Mouse (Mus musculus) lung, embryonic 16.5 days (tissue): ENCODE measurements at regions not wholly inside any gene's neighbourhood (a gene's known extent, or its start where the extent isn't known, plus 50 kb on each side); places are given as distances from the start of the nearest gene placed in this dataset.

ENCODE experiments used
- ATAC-seq: fragments of 200-750 bp; cut with Nextera tagmentation; 2 replicates; pipeline ENCODE4 v1.8.0; 2017; ENCODE audit warnings: low read depth, mild to moderate bottlenecking, moderate library complexity
- H3K27ac ChIP-seq: fragments of 300-500 bp; sonication (generic); 2 replicates; pipeline ENCODE4 v1.5.1; 2014; ENCODE audit warnings: mild to moderate bottlenecking, control low read depth, low read length
- H3K27me3 ChIP-seq: fragments of 300-500 bp; sonication (generic); 2 replicates; pipeline ENCODE4 v1.6.1; 2014; ENCODE audit warnings: low read depth, low read length, mixed read lengths; ENCODE audit not compliant: control insufficient read depth, insufficient read depth
- H3K36me3 ChIP-seq: fragments of 300-500 bp; sonication (generic); 2 replicates; pipeline ENCODE4 v1.6.1; 2014; ENCODE audit warnings: low read length; ENCODE audit not compliant: control insufficient read depth, insufficient read depth
- H3K4me1 ChIP-seq: fragments of 300-500 bp; sonication (generic); replicated peaks from 2 replicates; pipeline ENCODE4 v1.6.1; 2014; ENCODE audit warnings: low read length, mixed read lengths; ENCODE audit not compliant: control insufficient read depth, insufficient read depth
- H3K4me2 ChIP-seq: fragments of 300-500 bp; sonication (generic); 2 replicates; pipeline ENCODE4 v1.6.1; 2014; ENCODE audit warnings: low read depth, low read length, control low read depth
- H3K4me3 ChIP-seq: fragments of 300-500 bp; sonication (generic); 2 replicates; pipeline ENCODE4 v1.5.1; 2014; ENCODE audit warnings: mild to moderate bottlenecking, low read length, control low read depth
- H3K9ac ChIP-seq: fragments of 300-500 bp; sonication (generic); 2 replicates; pipeline ENCODE4 v1.6.1; 2014; ENCODE audit warnings: low read length, control low read depth
- H3K9me3 ChIP-seq: fragments of 300-500 bp; sonication (generic); 2 replicates; pipeline ENCODE4 v1.6.1; 2016; ENCODE audit warnings: low read length; ENCODE audit not compliant: control insufficient read depth
- WGBS: fragments of 180-500 bp; shearing (Covaris S2); extraction: QIAGEN DNeasy Blood & Tissue Kit; methylation state at CpG from one replicate; pipeline ENCODE4 v1.1.7; 2014; 5-methylcytosine and 5-hydroxymethylcytosine counted together

DNA sequence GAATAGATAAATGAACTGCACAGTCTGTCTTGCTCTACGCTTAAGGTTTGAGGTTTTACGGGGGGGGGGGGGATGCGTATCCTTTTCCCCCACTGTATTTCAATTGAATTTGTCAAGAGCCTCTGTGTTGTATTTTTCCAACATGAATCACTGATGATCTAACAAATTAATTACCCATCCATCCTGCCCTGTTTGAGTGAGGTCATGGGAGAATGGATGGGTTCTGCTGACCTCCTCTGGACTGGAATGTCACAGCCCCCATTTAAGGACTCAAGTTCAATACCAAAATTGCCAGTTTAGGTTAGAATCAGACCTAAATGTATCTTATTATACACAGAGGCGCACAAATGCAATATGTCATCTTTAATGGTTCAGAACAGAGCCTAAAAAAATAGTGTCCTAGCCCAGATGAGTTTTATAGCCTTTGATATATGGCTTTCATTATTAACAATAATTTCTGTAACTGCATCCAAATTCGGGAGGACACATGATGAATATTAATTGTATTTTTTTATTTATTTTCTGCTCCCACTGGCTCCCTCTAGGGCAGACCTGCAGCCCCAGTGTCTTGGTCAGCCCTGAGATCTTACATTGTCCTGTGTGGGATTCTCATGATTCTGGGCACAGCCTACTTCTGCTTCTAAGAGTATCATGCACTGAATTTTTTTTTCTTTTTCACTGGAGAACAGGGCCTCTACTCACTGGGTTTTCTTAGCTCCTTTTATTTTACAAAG, 288.2 kb upstream of the Zfp703 start:
- Histone ChIP-seq H3K27me3 (no peaks in the 10 kb centered on the region; the same call in 1 of the 2 replicates), H3K4me2 (no peak overlapping the region), H3K9me3 (no peaks in the 10 kb centered on the region), H3K27ac (no peak overlapping the region), H3K4me1 (no peaks in the 10 kb centered on the region; the same call in 1 of the 2 replicates), H3K4me3 (no peak overlapping the region), H3K9ac (no peak overlapping the region), H3K36me3 (no peaks in the 10 kb centered on the region)
- no peak for ATAC-seq
- WGBS: 58% methylated on average over 5 of the region's 5 CpGs

DNA sequence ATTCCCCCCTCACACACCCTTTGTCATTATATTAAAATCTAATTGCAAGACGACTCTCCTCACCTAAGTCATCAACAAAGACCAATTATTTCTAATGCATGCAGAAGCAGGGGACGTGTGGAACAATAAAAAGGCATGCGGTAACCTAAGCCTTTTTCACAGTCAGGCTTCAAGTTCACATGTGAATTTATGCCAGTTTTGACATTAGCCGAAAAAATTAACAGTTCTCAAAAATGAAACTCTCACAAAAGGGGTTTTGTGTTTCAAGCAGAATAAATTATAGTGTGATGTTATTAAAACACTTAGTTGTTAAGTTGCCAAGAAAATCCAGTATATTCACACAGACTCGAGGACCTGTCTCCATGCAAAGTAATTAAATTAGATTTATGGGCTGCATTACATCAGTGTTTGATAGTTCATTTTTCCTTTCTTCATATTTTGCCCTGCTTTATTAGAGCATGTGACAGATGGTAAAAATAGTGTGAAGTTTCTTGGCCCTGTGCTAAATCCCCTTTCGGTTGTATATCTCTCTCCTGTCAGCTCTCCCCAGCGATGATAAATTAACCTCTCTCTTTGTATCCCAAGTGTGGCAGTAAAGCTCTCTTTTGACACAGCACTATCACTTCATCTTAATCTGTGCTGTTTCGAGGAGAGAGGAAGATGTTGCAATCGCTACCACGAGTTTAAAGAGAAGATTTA, 287.5 kb upstream of the Zfp703 start:
- Histone ChIP-seq H3K27ac (no peak overlapping the region), H3K36me3 (no peaks in the 10 kb centered on the region), H3K27me3 (no peaks in the 10 kb centered on the region; the same call in 1 of the 2 replicates), H3K4me1 (no peaks in the 10 kb centered on the region; the same call in 1 of the 2 replicates), H3K9ac (no peak overlapping the region), H3K9me3 (no peaks in the 10 kb centered on the region), H3K4me3 (no peak overlapping the region), H3K4me2 (no peak overlapping the region)
- ATAC-seq: no peak
- WGBS: 33% methylated on average over 10 of the region's 10 CpGs

DNA sequence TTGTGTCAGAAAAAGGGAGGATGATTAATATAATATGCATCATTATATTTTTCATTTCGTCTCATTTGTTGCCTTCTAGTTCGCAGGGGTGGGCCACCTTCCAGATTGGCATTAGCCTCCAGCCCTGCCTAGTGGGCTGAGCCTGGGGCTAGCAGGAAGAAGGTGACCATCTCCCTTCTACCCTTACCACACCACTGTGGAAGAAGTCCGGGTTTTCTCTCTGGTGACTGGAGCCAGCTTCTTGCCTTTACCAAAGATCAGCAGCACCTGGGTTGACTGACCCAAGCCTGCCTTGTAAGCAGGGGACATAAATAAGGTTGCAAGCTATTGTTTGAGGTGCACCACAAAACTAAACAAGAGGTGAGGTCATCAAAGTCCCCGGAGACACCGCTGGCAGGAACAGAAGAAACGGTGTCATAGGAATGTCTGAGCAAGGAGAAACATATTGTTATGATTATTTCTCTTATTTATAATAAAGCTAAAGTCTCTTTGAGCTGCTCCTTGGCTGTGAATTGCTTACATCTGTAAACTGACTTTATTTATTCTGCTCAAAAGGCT, 286.9 kb upstream of the Zfp703 start:
- no peak overlapping the region for H3K4me3 ChIP-seq
- WGBS: 37% methylated on average over 6 of the region's 6 CpGs
- H3K9ac ChIP-seq: no peak overlapping the region
- no peaks in the 10 kb centered on the region; the same call in 1 of the 2 replicates for H3K27me3 ChIP-seq
- ATAC-seq: no peak
- no peaks in the 10 kb centered on the region; the same call in 1 of the 2 replicates for H3K4me1 ChIP-seq
- H3K36me3 ChIP-seq: no peaks in the 10 kb centered on the region
- H3K27ac ChIP-seq: no peak overlapping the region
- H3K4me2 ChIP-seq: no peak overlapping the region
- no peaks in the 10 kb centered on the region for H3K9me3 ChIP-seq

DNA sequence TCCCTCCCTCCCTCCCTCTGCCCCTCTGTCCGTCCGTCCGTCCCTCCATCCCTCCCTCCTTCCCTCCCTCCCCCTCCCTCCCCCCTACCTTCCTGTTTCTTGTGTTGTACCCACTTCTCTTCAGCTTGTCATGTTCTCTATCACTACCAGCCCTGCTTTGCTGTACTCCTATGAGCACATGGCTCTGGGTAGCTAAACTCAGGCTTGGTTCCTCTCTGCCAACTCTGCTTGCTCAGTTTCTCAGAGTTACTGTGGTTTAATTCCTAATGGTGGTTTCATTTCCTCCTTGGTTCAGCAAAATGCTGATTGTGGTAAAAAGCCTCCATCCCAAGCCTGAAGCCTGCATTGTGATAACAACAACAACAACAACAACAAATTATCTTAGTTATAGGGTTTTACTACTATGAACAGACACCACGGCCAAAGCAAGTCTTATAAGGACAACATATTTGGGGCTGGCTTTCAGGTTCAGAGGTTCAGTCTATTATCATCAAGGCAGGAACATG, 279.5 kb upstream of the Zfp703 start:
- WGBS: 79% methylated on average over 1 of the region's 4 CpGs
- no peak overlapping the region for H3K27ac ChIP-seq
- no peaks in the 10 kb centered on the region for H3K9me3 ChIP-seq
- H3K4me2 ChIP-seq: no peak overlapping the region
- H3K9ac ChIP-seq: no peak overlapping the region
- no peaks in the 10 kb centered on the region for H3K36me3 ChIP-seq
- no peaks in the 10 kb centered on the region for H3K4me1 ChIP-seq
- H3K4me3 ChIP-seq: no peak overlapping the region
- no peak for ATAC-seq
- H3K27me3 ChIP-seq: no peaks in the 10 kb centered on the region; the same call in 1 of the 2 replicates

DNA sequence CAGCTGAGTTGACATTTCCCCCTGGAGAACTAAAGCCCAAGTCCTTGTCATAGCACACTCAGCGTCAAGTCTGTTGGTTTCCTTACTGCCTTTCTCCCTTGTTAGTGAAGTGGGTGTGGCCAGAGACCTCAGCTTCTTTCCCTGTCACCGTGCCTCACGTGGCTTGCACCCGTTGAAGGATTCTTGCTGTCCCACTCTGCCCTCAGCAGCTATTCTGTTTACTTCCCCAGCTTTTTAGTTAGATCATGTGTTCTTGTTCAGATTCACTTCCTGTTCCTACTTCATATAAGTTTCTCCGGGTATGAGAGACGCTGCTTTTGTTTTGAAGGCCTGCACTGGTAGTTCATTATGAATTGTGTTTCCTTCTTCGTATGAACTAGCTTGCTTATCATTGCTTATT, 278.5 kb upstream of the Zfp703 start:
- no peaks in the 10 kb centered on the region for H3K27me3 ChIP-seq
- H3K9me3 ChIP-seq: no peaks in the 10 kb centered on the region
- no peak overlapping the region for H3K27ac ChIP-seq
- no peak overlapping the region for H3K4me3 ChIP-seq
- no peak overlapping the region for H3K9ac ChIP-seq
- no peaks in the 10 kb centered on the region for H3K4me1 ChIP-seq
- 24% methylated on average over 7 of the region's 7 CpGs for WGBS
- no peak for ATAC-seq
- no peak overlapping the region for H3K4me2 ChIP-seq
- no peaks in the 10 kb centered on the region for H3K36me3 ChIP-seq

DNA sequence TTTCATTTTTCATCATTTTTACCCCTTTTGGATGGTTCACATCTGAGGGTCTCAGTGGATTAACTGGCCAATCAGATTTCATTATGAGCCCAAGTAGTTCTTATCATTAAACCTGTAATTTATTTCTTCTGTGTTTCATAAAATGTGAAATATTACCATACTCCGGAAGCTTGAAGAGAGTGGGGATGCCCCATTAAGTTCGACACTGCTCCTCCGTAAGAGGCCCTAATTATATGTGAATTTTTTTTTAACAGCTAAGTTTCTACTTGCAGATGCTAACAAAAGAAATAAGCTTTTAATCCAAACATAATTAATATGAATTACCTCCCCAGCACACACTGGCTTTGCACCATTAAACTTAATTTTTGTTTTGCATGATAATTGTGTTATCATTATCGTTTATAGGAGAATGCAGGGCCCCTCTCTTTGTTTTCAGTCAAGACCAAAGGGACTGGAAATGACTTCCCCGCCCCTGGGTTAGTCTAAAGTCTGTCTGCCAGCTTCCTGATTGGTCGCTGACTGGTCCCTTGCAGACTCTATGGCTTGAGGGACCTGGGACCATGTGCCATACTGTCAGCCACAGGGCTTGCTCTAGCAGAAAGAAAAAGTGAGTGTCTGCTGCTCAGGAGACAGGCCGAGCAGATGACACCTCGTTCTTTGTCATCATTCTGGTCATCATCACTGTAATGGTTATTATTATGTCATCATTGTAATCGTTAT, 270.9 kb upstream of the Zfp703 start:
- H3K4me2 ChIP-seq: no peak overlapping the region
- no peaks in the 10 kb centered on the region for H3K9me3 ChIP-seq
- WGBS: 49% methylated on average over 9 of the region's 9 CpGs
- H3K4me1 ChIP-seq: no peaks in the 10 kb centered on the region
- H3K36me3 ChIP-seq: no peaks in the 10 kb centered on the region
- H3K9ac ChIP-seq: no peak overlapping the region
- no peak overlapping the region for H3K27ac ChIP-seq
- no peaks in the 10 kb centered on the region for H3K27me3 ChIP-seq
- ATAC-seq: no peak
- H3K4me3 ChIP-seq: no peak overlapping the region

DNA sequence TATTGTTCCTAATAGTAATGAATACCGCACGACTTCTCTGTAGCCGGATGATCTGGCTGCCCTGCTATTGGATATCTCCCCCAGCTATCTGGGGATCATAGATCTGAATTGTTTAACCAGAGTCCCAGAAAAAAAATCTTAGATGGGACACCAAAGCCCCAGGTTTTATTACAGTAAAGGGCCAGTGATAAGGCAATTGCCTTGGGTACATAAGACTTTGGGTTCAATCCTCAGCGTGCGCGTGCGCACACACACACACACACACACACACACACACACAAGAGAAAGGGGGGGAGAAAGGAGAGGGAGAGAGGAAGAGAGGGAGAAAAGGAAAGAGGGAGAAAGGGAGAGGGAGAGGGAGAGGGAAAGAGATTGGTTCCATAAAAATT, 270.4 kb upstream of the Zfp703 start:
- Histone ChIP-seq H3K27me3 (no peaks in the 10 kb centered on the region), H3K4me1 (no peaks in the 10 kb centered on the region), H3K4me3 (no peak overlapping the region), H3K9me3 (no peaks in the 10 kb centered on the region), H3K27ac (no peak overlapping the region), H3K36me3 (no peaks in the 10 kb centered on the region), H3K4me2 (no peak overlapping the region), H3K9ac (no peak overlapping the region)
- WGBS: 86% methylated on average over 7 of the region's 7 CpGs
- no peak for ATAC-seq

DNA sequence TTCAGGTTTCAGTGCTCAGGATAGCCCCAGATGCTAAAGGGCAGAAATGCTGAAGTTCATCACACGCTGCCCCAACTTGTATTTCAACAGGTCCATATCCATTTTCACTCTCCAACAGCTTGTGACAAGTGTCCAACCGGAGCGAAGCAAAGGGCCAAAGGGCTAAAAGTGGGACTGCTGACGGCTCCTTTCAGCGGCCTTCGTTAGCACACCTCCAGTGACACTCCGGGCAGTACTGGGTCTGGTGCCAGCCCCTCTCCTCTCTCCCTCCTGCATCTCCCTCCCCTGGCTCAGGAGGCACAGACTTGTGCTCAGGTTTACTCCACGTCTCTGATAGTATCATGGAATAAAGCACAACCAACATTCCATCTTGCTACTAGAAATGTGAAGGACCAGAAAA, 263.3 kb upstream of the Zfp703 start:
- Histone ChIP-seq H3K27ac (no peak overlapping the region), H3K9me3 (no peaks in the 10 kb centered on the region), H3K4me2 (no peak overlapping the region), H3K4me1 (no peaks in the 10 kb centered on the region), H3K4me3 (no peak overlapping the region), H3K36me3 (no peaks in the 10 kb centered on the region), H3K9ac (no peak overlapping the region), H3K27me3 (no peaks in the 10 kb centered on the region)
- 78% methylated on average over 8 of the region's 8 CpGs for WGBS
- ATAC-seq: no peak

DNA sequence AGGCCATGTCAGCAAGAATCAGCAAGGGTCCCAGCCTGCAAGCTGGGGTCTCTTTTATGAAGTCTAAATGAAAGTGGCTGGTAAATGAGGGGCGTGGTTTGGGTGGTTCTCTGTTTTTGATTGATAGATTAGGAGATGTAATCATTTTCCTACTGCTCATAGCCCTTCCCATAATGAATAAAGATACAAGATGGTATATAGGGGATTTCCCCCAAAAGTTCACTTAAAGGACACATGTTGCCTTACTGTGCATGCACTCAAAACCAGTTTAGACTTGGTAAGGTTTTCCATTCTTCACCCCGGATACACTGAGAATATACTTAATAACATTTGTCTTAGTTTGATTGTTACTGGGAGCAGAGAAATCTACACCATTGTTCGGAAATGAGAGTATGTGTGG, 262.4 kb upstream of the Zfp703 start:
- H3K9me3 ChIP-seq: no peaks in the 10 kb centered on the region
- no peaks in the 10 kb centered on the region for H3K27me3 ChIP-seq
- H3K4me3 ChIP-seq: no peak overlapping the region
- H3K27ac ChIP-seq: no peak overlapping the region
- no peaks in the 10 kb centered on the region for H3K4me1 ChIP-seq
- no peaks in the 10 kb centered on the region for H3K36me3 ChIP-seq
- ATAC-seq: no peak
- 81% methylated on average over 3 of the region's 3 CpGs for WGBS
- no peak overlapping the region for H3K9ac ChIP-seq
- no peak overlapping the region for H3K4me2 ChIP-seq
